Mouse (Mus musculus) midbrain, embryonic 11.5 days (tissue): ENCODE results near the gene Pou3f3. TPM values are rescaled to one million over a fixed set of nuclear protein-coding genes. Genes with fewer than 3 reads are reported as not detected.

Source experiments
- ATAC-seq: fragments of 200-750 bp; cut with Nextera tagmentation; 2 replicates; pipeline ENCODE4 v1.8.0; 2017; ENCODE audit warnings: moderate TSS enrichment, moderate library complexity; ENCODE audit not compliant: low FRiP score
- DNase-seq: peaks from one replicate; pipeline ENCODE4 v3.0.0; 2015; ENCODE audit warnings: low spot score; ENCODE audit errors: missing footprints
- H3K27ac ChIP-seq: fragments of 300-500 bp; sonication (generic); 2 replicates; pipeline ENCODE4 v1.5.1; 2014; ENCODE audit warnings: low read depth, low read length
- H3K27me3 ChIP-seq: fragments of 300-500 bp; sonication (generic); 2 replicates; pipeline ENCODE4 v1.6.1; 2014; ENCODE audit warnings: mild to moderate bottlenecking, low read length, moderate library complexity, mixed read lengths; ENCODE audit not compliant: control insufficient read depth, insufficient read depth
- H3K36me3 ChIP-seq: fragments of 300-500 bp; sonication (generic); 2 replicates; pipeline ENCODE4 v1.6.1; 2014; ENCODE audit warnings: mild to moderate bottlenecking, low read length, moderate library complexity, mixed read lengths; ENCODE audit not compliant: control insufficient read depth, insufficient read depth
- H3K4me1 ChIP-seq: fragments of 300-500 bp; sonication (generic); 2 replicates; pipeline ENCODE4 v1.6.1; 2014; ENCODE audit warnings: low read length; ENCODE audit not compliant: control insufficient read depth, insufficient read depth
- H3K4me2 ChIP-seq: fragments of 300-500 bp; sonication (generic); 2 replicates; pipeline ENCODE4 v1.6.1; 2014; ENCODE audit warnings: mild to moderate bottlenecking, moderate library complexity
- H3K4me3 ChIP-seq: fragments of 300-500 bp; sonication (generic); 2 replicates; pipeline ENCODE4 v1.5.1; 2014; ENCODE audit warnings: low read depth, low read length
- H3K9ac ChIP-seq: fragments of 300-500 bp; sonication (generic); 2 replicates; pipeline ENCODE4 v1.6.1; 2014; ENCODE audit warnings: low read length
- H3K9me3 ChIP-seq: fragments of 300-500 bp; sonication (generic); 2 replicates; pipeline ENCODE4 v1.6.1; 2016; ENCODE audit warnings: low read length; ENCODE audit not compliant: control insufficient read depth
- WGBS: fragments of 180-500 bp; shearing (Covaris S2); extraction: QIAGEN DNeasy Blood & Tissue Kit; methylation state at CpG from one replicate; pipeline ENCODE4 v1.1.7; 2014; 5-methylcytosine and 5-hydroxymethylcytosine counted together
- polyA plus RNA-seq: library from polyadenylated mRNA; unstranded; fragments of >200 nt; fragmentation: Nextera tagmentation; extraction: Ambion mirVana; gene quantifications from 2 replicates; pipeline ENCODE4 v1.2.1, GENCODE M21; 2014

Pou3f3 gene
- 26.3 and 27.9 TPM in 2 replicates for polyA plus RNA-seq

GRCm38 (mm10) chr1:42695578-42695915 lies at the start of gene Pou3f3:
Gene Pou3f3 (plus strand): TSS chr1:42695768.
- H3K4me1 ChIP-seq, result 0 out of 2 replicates have a peak, but pooled peaks cover under 1% of the 10 kb centered on the region
- peak within 1 kb of the TSS; percentile 97 for H3K4me2 ChIP-seq
- no peaks in the 10 kb centered on the region for H3K27me3 ChIP-seq
- H3K27ac ChIP-seq, result peak within 1 kb of the TSS; percentile 99
- H3K9ac ChIP-seq, result peak within 1 kb of the TSS; percentile 100
- no peaks in the 10 kb centered on the region for H3K9me3 ChIP-seq
- peak within 1 kb of the TSS; percentile 100 for H3K4me3 ChIP-seq
- ATAC-seq (peak; percentile 87), DNase-seq (peak; percentile 99)
- under 1% methylated on average over 21 of the region's 21 CpGs for WGBS
- peaks cover 18% of the 10 kb centered on the region for H3K36me3 ChIP-seq

- Histone ChIP-seq H3K9ac (no peak overlapping the region), H3K27ac (no peak overlapping the region)
Measured at GRCm38 (mm10) chr1:42648366-42648935, 47.1 kb upstream of the Pou3f3 start.

GRCm38 (mm10) chr1:42651461-42651860 lies 44.1 kb upstream of the Pou3f3 start:
- Histone ChIP-seq H3K9ac (no peak overlapping the region), H3K4me3 (no peak overlapping the region), H3K9me3 (no peaks in the 10 kb centered on the region; the same call in 1 of the 2 replicates), H3K27ac (no peak overlapping the region), H3K4me2 (no peak overlapping the region), H3K36me3 (peaks cover 8% of the 10 kb centered on the region), H3K27me3 (no peaks in the 10 kb centered on the region), H3K4me1 (no peaks in the 10 kb centered on the region)
- ATAC-seq (no peak), DNase-seq (no peak)
- WGBS, result 95% methylated on average over 15 of the region's 15 CpGs

More at GRCm38 (mm10) chr1:42648366-42648935, 47.1 kb upstream of the Pou3f3 start:
- no peaks in the 10 kb centered on the region for H3K4me1 ChIP-seq
- H3K4me2 ChIP-seq, result no peak overlapping the region
- H3K4me3 ChIP-seq, result no peak overlapping the region
- no peaks in the 10 kb centered on the region; the same call in 1 of the 2 replicates for H3K9me3 ChIP-seq
- no peak for DNase-seq
- H3K36me3 ChIP-seq, result peaks cover 17% of the 10 kb centered on the region
- 93% methylated on average over 9 of the region's 9 CpGs for WGBS
- H3K27me3 ChIP-seq, result no peaks in the 10 kb centered on the region
- ATAC-seq, result no peak

DNA sequence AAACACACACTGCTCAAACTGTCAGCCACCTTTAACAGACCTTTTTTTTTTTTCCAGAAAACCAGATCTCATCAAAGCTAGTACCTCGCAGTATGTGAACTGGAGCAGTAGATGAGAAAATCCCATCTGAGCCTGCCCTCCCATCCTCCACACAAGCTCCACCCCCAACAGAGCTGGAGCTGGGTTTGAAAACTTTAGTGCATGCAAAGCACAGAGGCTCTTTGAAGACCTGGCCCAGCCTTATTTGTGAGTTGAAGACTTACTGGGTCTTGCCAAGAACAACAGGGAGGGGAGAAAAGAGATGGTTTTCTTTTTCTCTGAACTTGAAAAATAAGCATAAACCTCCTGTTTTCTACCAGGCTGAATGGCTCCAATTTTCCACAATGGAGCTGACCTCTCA lies 28.0 kb upstream of the Pou3f3 start:
- Histone ChIP-seq H3K9me3 (no peaks in the 10 kb centered on the region), H3K27me3 (no peaks in the 10 kb centered on the region), H3K36me3 (peaks cover under 1% of the 10 kb centered on the region; the same call in 1 of the 2 replicates), H3K4me2 (no peak overlapping the region), H3K27ac (no peak overlapping the region), H3K9ac (no peak overlapping the region), H3K4me3 (no peak overlapping the region), H3K4me1 (no peaks in the 10 kb centered on the region)
- no peak for ATAC-seq
- no peak for DNase-seq
- 59% methylated on average over 1 of the region's 1 CpGs for WGBS

DNA sequence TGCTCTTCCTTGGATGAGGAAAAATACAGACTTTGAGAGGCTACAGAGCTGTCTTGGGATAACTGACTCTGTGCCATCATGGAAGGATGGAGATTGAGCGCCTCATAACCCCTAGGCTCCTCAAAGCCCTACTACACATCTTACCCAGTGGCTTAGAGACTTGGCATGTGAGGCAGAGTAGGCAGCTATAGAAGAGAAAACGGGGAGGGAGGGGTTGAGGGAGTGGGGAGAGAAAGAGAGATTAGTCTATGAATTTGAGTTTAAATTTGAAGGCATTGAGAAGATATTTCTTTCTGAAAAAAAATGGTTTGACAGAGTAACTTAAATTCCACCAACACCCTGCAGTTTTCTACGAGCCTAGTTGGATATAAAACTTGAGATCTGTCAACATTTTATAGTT lies 14.9 kb upstream of the Pou3f3 start:
- 72% methylated on average over 3 of the region's 3 CpGs for WGBS
- Histone ChIP-seq H3K4me1 (peaks cover 22% of the 10 kb centered on the region), H3K27ac (no peak overlapping the region), H3K36me3 (no peaks in the 10 kb centered on the region), H3K9ac (no peak overlapping the region), H3K4me3 (no peak overlapping the region), H3K9me3 (no peaks in the 10 kb centered on the region), H3K4me2 (no peak overlapping the region), H3K27me3 (no peaks in the 10 kb centered on the region)
- DNase-seq (no peak), ATAC-seq (no peak)

DNA sequence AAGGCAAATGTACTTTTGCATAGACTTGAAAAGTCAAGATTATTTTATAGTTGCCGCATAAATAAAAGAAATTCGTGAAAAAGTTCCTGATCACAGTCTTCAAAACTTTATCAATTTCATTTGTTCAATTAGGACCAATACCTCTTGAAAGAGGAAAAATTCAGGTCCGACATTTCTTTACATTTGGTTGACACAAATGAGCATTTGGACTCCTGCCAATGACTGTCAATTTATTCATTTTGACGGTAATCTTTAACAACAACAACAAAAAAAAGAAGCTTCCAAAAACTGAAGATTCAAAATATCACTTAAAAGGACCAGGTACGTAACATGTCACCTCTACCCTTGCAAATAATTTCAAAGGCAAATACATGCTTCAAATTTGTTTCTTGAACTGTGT lies 13.8 kb upstream of the Pou3f3 start:
- Histone ChIP-seq H3K27ac (no peak overlapping the region), H3K9me3 (no peaks in the 10 kb centered on the region), H3K36me3 (no peaks in the 10 kb centered on the region), H3K4me3 (no peak overlapping the region), H3K4me1 (peaks cover 23% of the 10 kb centered on the region), H3K27me3 (no peaks in the 10 kb centered on the region), H3K9ac (no peak overlapping the region), H3K4me2 (no peak overlapping the region)
- no peak for ATAC-seq
- DNase-seq, result no peak
- WGBS, result 73% methylated on average over 5 of the region's 5 CpGs

DNA sequence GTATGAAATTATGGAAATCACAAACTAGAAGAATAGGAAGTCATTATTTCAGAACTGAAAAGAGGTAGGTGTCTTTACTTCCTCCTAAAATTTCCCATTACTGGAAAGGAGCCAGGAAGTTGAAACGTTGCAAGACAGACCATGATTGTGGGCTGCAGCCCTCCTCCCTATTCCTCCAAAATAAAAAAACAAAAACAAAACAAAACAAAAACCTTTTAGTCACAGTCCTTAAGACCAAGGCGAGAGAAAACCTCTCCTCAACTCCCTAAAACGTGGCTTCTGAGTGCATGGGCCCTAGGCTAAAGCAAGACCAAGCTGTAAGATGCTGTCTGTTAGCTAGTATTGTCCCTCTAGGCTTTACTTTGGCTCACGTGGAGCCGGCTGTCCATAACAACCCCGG lies 11.7 kb upstream of the Pou3f3 start:
- DNase-seq (no peak), ATAC-seq (no peak; the same call in 1 of the 2 replicates)
- H3K4me3 ChIP-seq, result peak overlapping the region; percentile 100
- 1% methylated on average over 6 of the region's 6 CpGs for WGBS
- H3K27me3 ChIP-seq, result no peaks in the 10 kb centered on the region
- H3K9ac ChIP-seq, result peak overlapping the region; percentile 93
- no peaks in the 10 kb centered on the region for H3K9me3 ChIP-seq
- H3K27ac ChIP-seq, result peak overlapping the region; percentile 93
- H3K4me1 ChIP-seq, result peaks cover 34% of the 10 kb centered on the region
- H3K4me2 ChIP-seq, result peak overlapping the region; percentile 97
- no peaks in the 10 kb centered on the region for H3K36me3 ChIP-seq

- DNase-seq, result peak; percentile 95
- H3K27me3 ChIP-seq, result no peaks in the 10 kb centered on the region
- peaks cover 39% of the 10 kb centered on the region for H3K4me1 ChIP-seq
- peak overlapping the region; percentile 93 for H3K9ac ChIP-seq
- no peaks in the 10 kb centered on the region for H3K9me3 ChIP-seq
- peak overlapping the region; percentile 97 for H3K4me2 ChIP-seq
- H3K27ac ChIP-seq, result peak overlapping the region; percentile 93
- peak; percentile 68 for ATAC-seq
- WGBS, result under 1% methylated on average over 26 of the region's 27 CpGs
- H3K4me3 ChIP-seq, result peak overlapping the region; percentile 100
- no peaks in the 10 kb centered on the region for H3K36me3 ChIP-seq
Measured at GRCm38 (mm10) chr1:42684345-42684744, 11.2 kb upstream of the Pou3f3 start.

DNA sequence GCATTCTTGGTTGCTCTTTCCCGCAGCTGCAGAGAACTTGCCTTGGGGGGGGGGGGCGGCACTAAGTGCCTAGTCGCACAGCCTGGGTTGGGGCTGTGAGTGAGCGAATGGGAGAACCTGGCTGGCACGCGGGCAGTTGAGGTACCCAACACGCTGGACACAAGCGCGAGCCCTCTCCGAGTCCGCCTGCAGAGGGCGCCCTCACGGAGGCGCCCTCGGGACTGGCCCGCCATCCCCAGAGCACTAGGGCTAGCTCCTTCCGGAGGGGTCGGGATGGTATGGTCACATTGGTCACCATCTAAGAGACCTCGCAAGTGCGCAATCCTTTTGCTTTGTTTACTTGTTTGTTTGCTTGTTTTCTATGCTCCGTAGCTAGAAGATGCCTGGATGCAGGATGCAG lies 10.8 kb upstream of the Pou3f3 start:
- Histone ChIP-seq H3K27me3 (no peaks in the 10 kb centered on the region), H3K36me3 (no peaks in the 10 kb centered on the region), H3K4me1 (peaks cover 42% of the 10 kb centered on the region), H3K9ac (peak overlapping the region; percentile 93), H3K4me3 (peak overlapping the region; percentile 100), H3K9me3 (no peaks in the 10 kb centered on the region), H3K27ac (peak overlapping the region; percentile 93), H3K4me2 (peak overlapping the region; percentile 97)
- under 1% methylated on average over 20 of the region's 21 CpGs for WGBS
- DNase-seq (peak; percentile 99), ATAC-seq (peak; percentile 58)
